Mouse (Mus musculus) heart, postnatal 0 days (tissue): ENCODE measurements around the gene Optc.

Experiments used
- CTCF ChIP-seq: IDR thresholded peaks from 2 replicates; pipeline ENCODE4 v1.5.1; 2016; ENCODE audit warnings: antibody characterized with exemption, control low read depth, low read depth
- EP300 ChIP-seq: IDR thresholded peaks from 2 replicates; pipeline ENCODE4 v1.6.1; 2016; ENCODE audit warnings: antibody characterized with exemption, low read depth

DNA sequence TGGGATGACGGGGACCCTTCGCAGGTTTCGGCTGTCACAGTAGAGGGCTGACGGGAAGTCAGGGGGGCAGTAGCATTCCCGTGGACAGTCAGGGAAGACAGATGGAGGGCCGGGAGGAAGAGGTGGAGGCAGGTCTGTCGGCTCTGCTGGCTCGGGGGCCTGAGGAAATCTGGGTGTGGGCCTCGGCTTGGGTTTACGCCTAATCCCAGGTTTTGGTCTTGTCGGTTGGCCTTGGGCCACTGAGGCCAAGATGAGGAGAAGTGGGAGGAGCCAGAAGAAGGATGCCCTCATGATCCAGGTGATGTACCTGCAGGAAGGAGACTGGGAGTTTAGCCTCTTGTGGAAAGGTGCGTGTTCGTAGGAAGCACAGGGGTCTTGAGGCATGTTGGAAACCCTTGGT lies 7.3 kb upstream of the Optc start:
- TF ChIP-seq EP300, result no peak
- no peak for TF ChIP-seq CTCF
